18 mouse cellular contexts compared by ENCODE assay signal in the genomic region with DNA sequence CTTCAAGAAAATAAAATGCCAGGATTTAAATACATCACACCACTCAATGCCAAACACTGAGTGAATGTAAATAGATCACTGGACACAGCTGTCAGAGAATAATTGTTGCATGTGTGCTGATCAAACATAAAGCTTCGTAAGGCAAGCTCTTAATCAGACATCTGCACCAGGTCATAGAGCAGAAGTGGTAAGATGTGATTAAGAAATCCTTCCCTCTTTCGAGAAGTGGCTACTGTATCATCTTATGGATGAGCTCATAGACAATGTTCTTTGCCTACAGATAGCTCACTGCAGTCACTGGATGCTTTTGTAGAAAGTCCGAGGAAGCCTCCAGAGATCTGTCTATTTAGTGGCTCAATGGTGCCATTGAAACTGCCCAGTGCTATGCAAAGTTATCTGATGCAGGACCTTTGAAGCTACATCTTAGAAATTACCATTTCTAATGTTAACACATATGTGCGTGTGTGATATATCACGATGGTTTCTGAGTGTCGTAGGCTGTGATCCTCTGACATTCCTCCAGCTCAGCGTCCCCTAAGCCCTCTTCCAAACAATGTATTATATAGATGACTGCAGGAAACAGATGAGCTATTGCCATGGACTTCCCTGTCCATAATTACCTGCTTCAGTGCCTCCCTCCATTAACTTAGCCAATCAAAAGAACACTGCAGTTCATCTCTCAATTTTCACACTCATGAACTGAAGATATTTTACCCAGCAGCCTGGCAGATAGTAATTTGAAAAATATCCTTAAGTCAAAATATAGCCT.
"Had no signal": no experiment of that assay in that cellular context is flagged by ENCODE, and none has a peak within 500 bp of the region (broad histone marks: within the 10 kb centered on the region; RNA-seq: fewer than 3 reads in every experiment).

No protein-coding gene starts in this region.

- H3K9ac ChIP-seq: liver, embryonic 12.5 days; liver, embryonic 14.5 days; lung, embryonic 14.5 days; midbrain, embryonic 13.5 days; neural tube, embryonic 12.5 days had no signal

- H3K27me3 ChIP-seq: liver, embryonic 12.5 days; midbrain, embryonic 13.5 days; neural tube, embryonic 12.5 days had no signal

- DNase-seq: lung, adult 18-20 months; lung, embryonic 14.5 days; lung, postnatal 10 days; retina, postnatal 1 day; right cerebral cortex, adult 18-20 months; right cerebral cortex, postnatal 25 days; right cerebral cortex, postnatal 4 days; spleen, adult 18-20 months; thymus, adult 18-20 months; thymus, postnatal 14 days; thymus, postnatal 36 days had no signal

- H3K4me2 ChIP-seq: liver, embryonic 12.5 days; lung, embryonic 14.5 days; midbrain, embryonic 11.5 days; midbrain, embryonic 13.5 days; neural tube, embryonic 12.5 days had no signal

- H3K4me1 ChIP-seq: liver, embryonic 12.5 days; neural tube, embryonic 12.5 days had no signal

- H3K27ac ChIP-seq: liver, embryonic 12.5 days; liver, embryonic 14.5 days; macrophage; midbrain, embryonic 13.5 days; neural tube, embryonic 12.5 days had no signal

- H3K4me3 ChIP-seq: liver, embryonic 12.5 days; midbrain, embryonic 13.5 days; myocyte; neural tube, embryonic 12.5 days had no signal

- ATAC-seq: liver, embryonic 12.5 days; midbrain, embryonic 13.5 days had no signal

- H3K9me3 ChIP-seq: liver, embryonic 12.5 days; midbrain, embryonic 13.5 days; neural tube, embryonic 12.5 days had no signal

- H3K36me3 ChIP-seq: liver, embryonic 12.5 days; midbrain, embryonic 13.5 days; neural tube, embryonic 12.5 days had no signal
